Mouse (Mus musculus) limb, embryonic 12.5 days (tissue): ENCODE measurements around the gene Stoml1. TPM values are rescaled to one million over a fixed set of nuclear protein-coding genes. Genes with fewer than 3 reads are reported as not detected.

ENCODE experiments used
- ATAC-seq: fragments of 200-750 bp; cut with Nextera tagmentation; 2 replicates; pipeline ENCODE4 v1.8.0; 2017; ENCODE audit warnings: low read depth, moderate TSS enrichment; ENCODE audit not compliant: insufficient number of reproducible peaks, insufficient read depth, low FRiP score, low TSS enrichment
- H3K27ac ChIP-seq: fragments of 300-500 bp; sonication (generic); 2 replicates; pipeline ENCODE4 v1.5.1; 2016; ENCODE audit warnings: mild to moderate bottlenecking, moderate library complexity
- H3K27me3 ChIP-seq: fragments of 300-500 bp; sonication (generic); 2 replicates; pipeline ENCODE4 v1.6.1; 2016; ENCODE audit warnings: mild to moderate bottlenecking, moderate library complexity
- H3K36me3 ChIP-seq: fragments of 300-500 bp; sonication (generic); 2 replicates; pipeline ENCODE4 v1.6.1; 2016; ENCODE audit warnings: mild to moderate bottlenecking, moderate library complexity
- H3K4me1 ChIP-seq: fragments of 300-500 bp; sonication (generic); replicated peaks from 2 replicates; pipeline ENCODE4 v1.6.1; 2016
- H3K4me2 ChIP-seq: fragments of 300-500 bp; sonication (generic); 2 replicates; pipeline ENCODE4 v1.6.1; 2016; ENCODE audit warnings: mild to moderate bottlenecking, moderate library complexity
- H3K4me3 ChIP-seq: fragments of 300-500 bp; sonication (generic); replicated peaks from 2 replicates; pipeline ENCODE4 v1.5.1; 2016; ENCODE audit warnings: mild to moderate bottlenecking
- H3K9ac ChIP-seq: fragments of 300-500 bp; sonication (generic); replicated peaks from 2 replicates; pipeline ENCODE4 v1.6.1; 2016; ENCODE audit warnings: mild to moderate bottlenecking, moderate library complexity
- H3K9me3 ChIP-seq: fragments of 300-500 bp; sonication (generic); 2 replicates; pipeline ENCODE4 v1.6.1; 2016; ENCODE audit warnings: mild to moderate bottlenecking, moderate library complexity
- WGBS: fragments of 180-500 bp; shearing (Covaris S2); methylation state at CpG from one replicate; pipeline ENCODE4 v1.1.7; 2016; 5-methylcytosine and 5-hydroxymethylcytosine counted together
- polyA plus RNA-seq: library from polyadenylated mRNA; unstranded; fragments of >200 nt; fragmentation: Nextera tagmentation; extraction: Ambion mirVana; gene quantifications from 2 replicates; pipeline ENCODE4 v1.2.1, GENCODE M21; 2016

Gene Stoml1
- polyA plus RNA-seq, 1 experiment from 2014 or later = 33.6 TPM

- ATAC-seq = no peak
- no peaks in the 10 kb centered on the region for H3K27me3 ChIP-seq
- WGBS = 45% methylated on average over 3 of the region's 3 CpGs
- H3K9ac ChIP-seq = no peak overlapping the region
- H3K4me2 ChIP-seq = peak overlapping the region; percentile 28
- no peaks in the 10 kb centered on the region for H3K9me3 ChIP-seq
- H3K27ac ChIP-seq = peak overlapping the region; percentile 83
- H3K4me1 ChIP-seq = peaks cover 17% of the 10 kb centered on the region
- H3K4me3 ChIP-seq = no peak overlapping the region
- H3K36me3 ChIP-seq = no peaks in the 10 kb centered on the region
Measured at GRCm38 (mm10) chr9:58274626-58275025, 21.7 kb downstream of the Stoml1 start.

- H3K4me3 ChIP-seq = no peak overlapping the region
- H3K4me2 ChIP-seq = peak overlapping the region; percentile 28
- no peaks in the 10 kb centered on the region for H3K9me3 ChIP-seq
- H3K27ac ChIP-seq = peak overlapping the region; percentile 83
- H3K4me1 ChIP-seq = peaks cover 17% of the 10 kb centered on the region
- peak; percentile 47; the same call in 1 of the 2 replicates for ATAC-seq
- H3K27me3 ChIP-seq = no peaks in the 10 kb centered on the region
- H3K36me3 ChIP-seq = no peaks in the 10 kb centered on the region
- 16% methylated on average over 8 of the region's 8 CpGs for WGBS
- H3K9ac ChIP-seq = no peak overlapping the region
Measured at GRCm38 (mm10) chr9:58275115-58275774, 22.3 kb downstream of the Stoml1 start.

GRCm38 (mm10) chr9:58275797-58276196 is 22.8 kb downstream of the Stoml1 start:
- 82% methylated on average over 3 of the region's 3 CpGs for WGBS
- Histone ChIP-seq H3K27ac (peak overlapping the region; percentile 83), H3K27me3 (no peaks in the 10 kb centered on the region), H3K9me3 (no peaks in the 10 kb centered on the region), H3K9ac (no peak overlapping the region), H3K4me3 (no peak overlapping the region), H3K36me3 (no peaks in the 10 kb centered on the region), H3K4me2 (peak overlapping the region; percentile 28), H3K4me1 (peaks cover 17% of the 10 kb centered on the region)
- ATAC-seq = no peak

- Histone ChIP-seq H3K9ac (no peak overlapping the region), H3K36me3 (no peaks in the 10 kb centered on the region), H3K4me1 (peaks cover 17% of the 10 kb centered on the region), H3K4me3 (no peak overlapping the region), H3K27ac (no peak overlapping the region), H3K27me3 (no peaks in the 10 kb centered on the region), H3K9me3 (no peaks in the 10 kb centered on the region), H3K4me2 (no peak overlapping the region)
- WGBS = 72% methylated on average over 5 of the region's 5 CpGs
- no peak for ATAC-seq
Measured at GRCm38 (mm10) chr9:58276346-58276745, 23.4 kb downstream of the Stoml1 start.

- 95% methylated on average over 4 of the region's 4 CpGs for WGBS
- ATAC-seq = no peak
Measured at GRCm38 (mm10) chr9:58278313-58278712, 25.3 kb downstream of the Stoml1 start.

GRCm38 (mm10) chr9:58278821-58279723 is 26.1 kb downstream of the Stoml1 start:
- Histone ChIP-seq H3K9me3 (no peaks in the 10 kb centered on the region), H3K9ac (no peak overlapping the region), H3K4me2 (no peak overlapping the region), H3K27me3 (no peaks in the 10 kb centered on the region), H3K27ac (no peak overlapping the region), H3K36me3 (no peaks in the 10 kb centered on the region), H3K4me1 (peaks cover 17% of the 10 kb centered on the region), H3K4me3 (no peak overlapping the region)
- no peak for ATAC-seq
- WGBS = 57% methylated on average over 4 of the region's 4 CpGs

More at GRCm38 (mm10) chr9:58278313-58278712, 25.3 kb downstream of the Stoml1 start:
- peaks cover 17% of the 10 kb centered on the region for H3K4me1 ChIP-seq
- H3K4me3 ChIP-seq = no peak overlapping the region
- H3K9me3 ChIP-seq = no peaks in the 10 kb centered on the region
- no peaks in the 10 kb centered on the region for H3K27me3 ChIP-seq
- no peak overlapping the region for H3K9ac ChIP-seq
- H3K4me2 ChIP-seq = no peak overlapping the region
- no peaks in the 10 kb centered on the region for H3K36me3 ChIP-seq
- no peak overlapping the region for H3K27ac ChIP-seq

GRCm38 (mm10) chr9:58279780-58280179 is 26.8 kb downstream of the Stoml1 start:
- no peak overlapping the region for H3K4me3 ChIP-seq
- ATAC-seq = no peak
- no peak overlapping the region for H3K4me2 ChIP-seq
- H3K4me1 ChIP-seq = peaks cover 11% of the 10 kb centered on the region
- 76% methylated on average over 5 of the region's 5 CpGs for WGBS
- no peaks in the 10 kb centered on the region for H3K36me3 ChIP-seq
- H3K9me3 ChIP-seq = no peaks in the 10 kb centered on the region
- H3K27ac ChIP-seq = no peak overlapping the region
- H3K27me3 ChIP-seq = no peaks in the 10 kb centered on the region
- H3K9ac ChIP-seq = no peak overlapping the region

GRCm38 (mm10) chr9:58280259-58281109 is 27.5 kb downstream of the Stoml1 start:
- ATAC-seq = no peak
- no peaks in the 10 kb centered on the region for H3K27me3 ChIP-seq
- 0 out of 2 replicates have a peak overlapping the region, but pooled peaks have one; percentile 8 for H3K4me2 ChIP-seq
- WGBS = 38% methylated on average over 9 of the region's 9 CpGs
- H3K9ac ChIP-seq = no peak overlapping the region
- no peak overlapping the region for H3K27ac ChIP-seq
- H3K36me3 ChIP-seq = no peaks in the 10 kb centered on the region
- H3K4me1 ChIP-seq = peaks cover 4% of the 10 kb centered on the region
- no peaks in the 10 kb centered on the region for H3K9me3 ChIP-seq
- H3K4me3 ChIP-seq = no peak overlapping the region

GRCm38 (mm10) chr9:58281597-58281996 is 28.6 kb downstream of the Stoml1 start:
- Histone ChIP-seq H3K9ac (no peak overlapping the region), H3K36me3 (no peaks in the 10 kb centered on the region), H3K27me3 (no peaks in the 10 kb centered on the region), H3K9me3 (no peaks in the 10 kb centered on the region), H3K4me1 (no peaks in the 10 kb centered on the region; the same call in 1 of the 2 replicates), H3K4me2 (no peak overlapping the region), H3K4me3 (no peak overlapping the region), H3K27ac (no peak overlapping the region)
- no peak for ATAC-seq
- WGBS = 57% methylated on average over 3 of the region's 3 CpGs

- H3K36me3 ChIP-seq = peaks cover 9% of the 10 kb centered on the region; the same call in 1 of the 2 replicates
- H3K4me2 ChIP-seq = no peak overlapping the region
- no peaks in the 10 kb centered on the region; the same call in 1 of the 2 replicates for H3K4me1 ChIP-seq
- no peak for ATAC-seq
- no peaks in the 10 kb centered on the region for H3K27me3 ChIP-seq
- no peak overlapping the region for H3K9ac ChIP-seq
- no peaks in the 10 kb centered on the region for H3K9me3 ChIP-seq
- WGBS = 58% methylated on average over 7 of the region's 7 CpGs
- H3K27ac ChIP-seq = peak overlapping the region; percentile 45; the same call in 1 of the 2 replicates
- no peak overlapping the region for H3K4me3 ChIP-seq
Measured at GRCm38 (mm10) chr9:58283431-58283830, 30.5 kb downstream of the Stoml1 start.

GRCm38 (mm10) chr9:58289090-58289489 is 36.1 kb downstream of the Stoml1 start:
- H3K4me1 ChIP-seq = no peaks in the 10 kb centered on the region
- WGBS = 64% methylated on average over 1 of the region's 1 CpGs
- H3K36me3 ChIP-seq = peaks cover 46% of the 10 kb centered on the region
- H3K27ac ChIP-seq = no peak overlapping the region
- H3K4me2 ChIP-seq = no peak overlapping the region
- H3K9me3 ChIP-seq = no peaks in the 10 kb centered on the region
- H3K9ac ChIP-seq = no peak overlapping the region
- H3K4me3 ChIP-seq = no peak overlapping the region
- no peaks in the 10 kb centered on the region for H3K27me3 ChIP-seq
- no peak for ATAC-seq
